Mouse (Mus musculus) heart, postnatal 25 days (tissue): ENCODE measurements at regions not wholly inside any gene's neighbourhood (a gene's known extent, or its start where the extent isn't known, plus 50 kb on each side); places are given as distances from the start of the nearest gene placed in this dataset.

Source experiments
- DNase-seq: peaks from one replicate; pipeline ENCODE4 v3.0.0; 2022; ENCODE audit warnings: low spot score
- intact Hi-C: fragments of 180-260 bp; cut with DNase I; formaldehyde crosslinking; loops from one replicate; pipeline ENCODE4 v1.15.1; 2025

DNA sequence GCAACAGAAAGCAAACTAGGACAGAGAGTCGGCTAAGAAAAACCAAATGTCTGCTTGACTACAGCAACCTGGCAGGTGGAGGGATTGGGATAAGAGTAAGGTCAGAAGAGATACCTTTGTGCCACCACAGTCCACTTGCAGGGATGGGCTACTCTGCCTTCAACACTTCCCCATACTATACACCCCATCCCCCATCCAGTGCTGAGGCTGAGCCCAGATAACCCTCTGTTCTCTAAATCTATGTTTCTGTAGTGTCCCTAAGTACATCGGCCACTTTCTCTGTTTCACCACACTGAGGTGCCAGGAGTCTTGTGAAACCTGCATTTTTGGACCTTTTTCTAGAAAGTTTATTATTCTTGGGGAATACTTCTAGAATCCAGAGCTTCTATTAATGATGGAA, 196.3 kb upstream of the Kbtbd8 start:
- DNase-seq, result no peak
- intact Hi-C loops, result no loop called here

DNA sequence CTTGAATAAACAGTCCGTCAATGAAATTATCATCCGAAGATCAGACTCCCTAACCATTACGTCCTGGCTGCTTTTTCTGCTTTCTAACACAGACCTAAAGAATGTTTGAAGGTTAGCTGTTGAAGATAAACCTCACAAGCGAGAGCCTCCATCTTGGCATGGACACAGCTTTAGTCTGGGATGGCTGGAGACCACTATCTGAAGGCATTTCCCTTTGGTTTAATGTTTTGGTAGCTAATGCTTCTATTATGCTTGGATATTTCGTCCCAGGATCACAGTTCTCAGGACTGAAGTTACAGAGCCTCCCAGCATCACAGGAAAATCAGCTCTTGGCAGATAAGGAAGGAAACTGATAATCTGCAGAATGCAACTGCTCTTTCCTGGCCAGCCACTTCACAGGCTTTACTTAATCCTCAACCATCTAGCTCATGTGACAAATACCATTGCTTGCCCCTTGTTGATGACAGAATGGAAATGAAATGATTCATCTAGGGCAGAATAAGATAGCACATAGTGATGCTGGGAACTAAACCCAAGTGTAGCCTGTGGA, 197.8 kb upstream of the Kbtbd8 start:
- intact Hi-C loops, result no loop called here
- DNase-seq, result no peak

- DNase-seq, result peak; percentile 62
- intact Hi-C loops, result no loop called here
Observed at GRCm38 (mm10) chr6:94915842-94916620, 201.0 kb upstream of the Kbtbd8 start.

DNA sequence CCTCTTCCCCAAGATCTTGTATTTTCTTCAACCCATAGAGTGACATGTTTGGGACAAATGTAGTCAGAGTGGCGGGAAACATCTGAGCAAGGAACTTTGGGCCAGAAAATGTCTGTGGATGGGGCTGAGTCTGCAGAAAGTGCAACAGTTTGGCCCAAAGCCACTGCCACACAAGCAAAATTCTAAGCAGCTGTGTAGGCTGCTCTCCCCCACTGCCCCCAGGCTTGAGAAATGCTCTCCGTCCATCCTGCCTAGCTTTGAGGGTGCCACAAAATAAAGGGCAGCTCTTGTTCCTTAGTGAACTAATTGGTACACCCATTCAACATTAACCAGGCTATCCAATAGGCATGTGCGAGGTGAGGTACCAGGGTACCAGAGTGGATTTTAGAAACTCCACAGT, 205.2 kb upstream of the Kbtbd8 start:
- intact Hi-C loops, result no loop called here
- no peak for DNase-seq

DNA sequence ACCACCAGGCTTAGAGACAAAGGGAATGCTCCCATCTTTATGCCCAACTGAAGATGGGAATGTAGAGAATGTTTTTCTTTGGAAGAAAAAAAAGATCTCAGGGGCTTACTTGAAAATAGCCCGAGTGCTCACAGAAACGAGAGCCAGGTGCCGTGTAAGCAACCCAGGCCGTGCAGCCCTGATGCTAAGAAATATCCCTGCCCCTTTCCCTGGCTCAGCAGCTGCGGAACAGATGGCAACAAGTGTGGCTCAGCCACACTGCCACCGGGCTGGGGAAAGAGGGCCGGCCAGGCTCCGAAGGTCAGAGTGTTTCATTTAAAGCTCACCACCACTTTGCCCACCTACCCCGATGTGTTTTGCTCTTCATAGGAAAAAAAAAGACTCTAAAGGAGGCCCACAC, 205.7 kb upstream of the Kbtbd8 start:
- no peak for DNase-seq
- intact Hi-C loops, result no loop called here

DNA sequence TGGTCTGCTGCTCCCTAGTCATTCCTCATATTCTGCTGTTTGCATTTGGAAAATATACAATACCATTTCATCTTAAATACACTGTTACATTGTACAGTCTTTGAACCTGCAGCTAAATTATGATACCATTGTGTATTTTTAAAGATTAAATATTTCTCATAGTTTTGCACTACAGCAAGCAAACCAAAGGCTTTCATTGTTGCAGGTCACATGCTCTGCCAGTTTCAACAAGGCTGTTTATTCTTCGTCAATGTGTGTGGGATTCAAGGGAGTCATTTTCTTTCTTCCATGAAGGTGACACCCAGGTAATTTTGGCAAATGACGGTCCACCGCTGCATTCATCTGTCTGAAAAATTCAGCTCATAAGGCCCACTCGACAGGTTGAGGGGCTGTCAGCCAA, 200.9 kb upstream of the Lrig1 start:
- no peak for DNase-seq
- intact Hi-C loops, result no loop called here

DNA sequence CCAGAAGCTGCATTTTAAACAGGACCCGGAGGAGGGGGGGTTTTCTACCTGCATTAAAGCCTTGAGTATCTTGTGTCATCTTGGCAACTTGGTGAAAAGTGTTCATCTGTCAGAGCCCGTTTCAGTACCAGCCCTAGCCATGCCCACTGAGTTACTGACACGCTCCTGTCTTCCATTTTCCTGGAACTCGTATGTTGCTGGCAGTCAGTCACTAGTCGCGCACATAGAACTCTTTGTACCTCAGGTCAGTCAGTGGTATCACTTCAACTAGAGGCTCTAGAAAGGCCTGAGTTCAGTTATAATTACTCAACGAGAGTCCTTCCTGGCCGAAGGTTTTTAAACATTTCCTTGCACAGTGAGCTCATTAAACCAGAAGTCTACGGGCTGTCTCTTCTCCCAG, 198.9 kb upstream of the Lrig1 start:
- intact Hi-C loops, result no loop called here
- DNase-seq, result no peak

DNA sequence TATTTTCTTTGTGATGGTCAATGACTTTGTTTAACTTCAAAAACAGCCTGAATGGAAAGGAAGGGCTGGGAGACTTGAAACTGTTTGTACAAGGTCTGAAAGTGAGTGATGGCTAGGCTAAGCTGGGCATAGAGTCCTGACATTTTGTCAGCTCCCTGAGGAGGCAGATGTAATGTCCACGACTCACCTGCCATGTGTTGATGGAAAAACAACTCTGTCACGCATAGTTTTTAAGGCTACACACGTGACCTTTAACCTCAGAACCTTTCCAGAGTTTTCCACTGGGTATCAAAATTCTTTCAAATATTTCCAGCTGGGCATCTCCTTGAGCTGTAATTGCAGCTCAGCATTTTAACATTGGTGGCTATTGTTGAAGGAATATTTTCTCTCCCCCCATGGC, 190.2 kb upstream of the Lrig1 start:
- DNase-seq, result no peak
- intact Hi-C loops, result no loop called here

GRCm38 (mm10) chr6:94889271-94889670, 189.3 kb upstream of the Lrig1 start:
- intact Hi-C loops, result no loop called here
- DNase-seq, result no peak

GRCm38 (mm10) chr6:94881139-94881538, 181.2 kb upstream of the Lrig1 start:
- no peak for DNase-seq
- intact Hi-C loops, result no loop called here

GRCm38 (mm10) chr6:94875841-94876240, 175.9 kb upstream of the Lrig1 start:
- intact Hi-C loops, result no loop called here
- no peak for DNase-seq

GRCm38 (mm10) chr6:94875065-94875464, 175.1 kb upstream of the Lrig1 start:
- intact Hi-C loops, result no loop called here
- DNase-seq, result no peak

DNA sequence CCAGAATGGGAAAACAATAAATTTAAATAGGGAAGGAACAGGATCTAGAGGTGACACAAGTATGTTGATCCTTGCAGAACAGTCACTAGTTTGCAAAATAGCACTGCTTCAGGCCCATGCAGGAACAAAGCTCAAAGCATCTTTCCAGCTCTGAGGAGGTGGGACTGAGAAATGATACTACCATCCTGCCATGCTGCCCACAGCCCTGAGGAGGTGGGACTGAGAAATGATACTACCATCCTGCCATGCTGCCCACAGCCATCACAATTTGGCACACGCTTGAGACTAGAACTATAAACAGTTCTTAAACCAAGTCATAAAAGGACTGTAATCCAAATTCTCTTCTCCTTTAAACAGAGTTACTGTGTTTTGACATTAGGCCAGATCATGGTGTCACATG, 174.5 kb upstream of the Lrig1 start:
- no peak for DNase-seq
- intact Hi-C loops, result no loop called here

- intact Hi-C loops, result no loop called here
- DNase-seq, result no peak
Observed at GRCm38 (mm10) chr6:94867952-94868351, 168.0 kb upstream of the Lrig1 start.

DNA sequence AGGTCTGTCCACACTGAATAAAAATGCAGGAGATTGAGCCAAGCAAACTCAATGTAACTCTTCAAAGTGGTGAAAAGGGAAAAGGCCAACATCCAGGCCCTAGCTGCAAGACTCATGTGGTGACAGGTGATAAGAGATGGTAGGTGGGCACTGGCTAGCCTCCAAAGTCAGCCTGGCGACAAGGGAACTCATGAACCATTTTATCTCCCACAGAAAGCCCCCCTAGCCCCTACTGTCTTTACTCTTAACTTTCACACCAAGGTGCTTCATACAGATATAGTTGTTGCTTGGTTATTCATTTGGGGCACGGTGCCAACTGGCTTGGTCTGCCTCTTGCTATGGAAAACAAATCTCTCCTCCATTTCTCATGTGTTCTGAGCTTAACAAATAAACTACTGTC, 165.5 kb upstream of the Lrig1 start:
- DNase-seq, result no peak
- intact Hi-C loops, result no loop called here

GRCm38 (mm10) chr6:94858121-94858621, 158.2 kb upstream of the Lrig1 start:
- no peak for DNase-seq
- intact Hi-C loops, result no loop called here

GRCm38 (mm10) chr6:94850121-94850520, 150.2 kb upstream of the Lrig1 start:
- intact Hi-C loops, result no loop called here
- no peak for DNase-seq

DNA sequence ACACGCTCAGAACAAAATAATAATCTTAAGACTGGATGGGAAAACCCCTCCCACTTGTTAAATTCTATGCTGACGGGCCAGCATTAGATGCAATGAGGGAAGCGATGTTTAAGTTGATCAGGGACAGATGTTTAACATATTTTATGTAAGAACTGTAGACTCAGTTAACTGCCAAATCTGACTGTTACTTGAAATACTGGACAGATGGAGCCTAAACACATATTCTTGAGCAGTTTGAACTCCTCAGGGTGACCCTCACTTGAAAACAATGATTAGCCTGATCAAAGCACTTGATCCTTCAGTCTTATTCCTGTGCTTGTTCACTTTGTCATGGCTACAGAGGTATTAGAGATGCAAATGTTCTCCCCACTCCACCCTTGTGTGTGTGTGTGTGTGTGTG, 149.6 kb upstream of the Lrig1 start:
- no peak for DNase-seq
- intact Hi-C loops, result no loop called here

DNA sequence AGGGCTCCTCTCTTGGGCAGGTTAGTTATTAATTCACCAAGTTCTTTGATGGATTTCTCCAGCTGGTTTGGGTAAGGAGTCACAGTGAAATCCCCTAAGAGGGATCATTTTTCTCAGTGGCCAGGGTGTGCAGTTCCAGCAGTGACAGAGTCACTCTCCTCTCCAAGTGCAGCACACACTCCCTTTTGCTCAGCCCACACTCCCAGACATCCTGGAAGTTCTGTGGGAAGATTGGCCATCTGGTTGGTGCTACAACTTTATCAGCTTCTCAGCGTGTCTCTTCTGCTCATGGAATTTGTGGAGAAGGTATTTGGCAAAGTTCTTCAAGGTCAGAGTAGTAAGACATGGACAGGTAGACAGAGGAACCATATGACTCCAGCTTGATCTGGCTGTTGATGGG, 148.5 kb upstream of the Lrig1 start:
- no peak for DNase-seq
- intact Hi-C loops, result no loop called here

DNA sequence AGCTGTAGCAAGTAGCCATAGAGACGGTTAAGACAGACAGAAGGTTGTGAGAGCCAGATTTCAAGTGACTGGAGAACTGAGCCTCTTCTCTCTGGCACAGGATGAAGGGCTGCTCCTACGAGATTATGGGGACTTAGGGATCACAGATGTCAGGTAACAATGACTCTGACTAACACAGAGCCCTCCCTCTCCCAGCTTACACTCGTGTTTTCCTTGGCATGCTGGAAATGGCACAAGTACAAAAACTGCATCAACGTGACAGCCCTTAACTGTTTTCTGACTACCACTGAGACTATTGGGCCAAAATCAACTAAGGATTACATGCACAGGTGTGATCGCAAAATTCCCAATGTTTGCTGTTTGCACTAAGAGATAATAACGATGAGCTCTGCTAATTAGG, 145.9 kb upstream of the Lrig1 start:
- DNase-seq, result no peak
- intact Hi-C loops, result no loop called here

DNA sequence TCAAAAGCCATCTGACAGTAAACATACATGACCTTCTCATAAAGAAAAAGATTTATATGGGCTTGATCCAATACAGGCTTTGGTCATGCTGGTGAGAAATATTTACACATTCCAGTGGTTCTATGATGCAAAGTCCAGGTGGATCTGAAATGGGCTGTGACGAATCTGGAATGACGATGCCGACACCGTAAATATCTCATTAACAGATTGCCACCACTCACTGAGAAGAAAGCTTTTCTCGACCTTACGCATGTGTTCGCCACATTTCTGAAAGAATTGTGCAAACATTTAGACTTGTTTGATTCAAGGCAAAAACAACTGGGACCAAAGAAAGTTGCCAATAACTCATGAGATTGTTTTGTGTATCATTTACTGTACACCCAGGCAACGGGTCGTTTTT, 142.9 kb upstream of the Lrig1 start:
- intact Hi-C loops, result no loop called here
- no peak for DNase-seq

DNA sequence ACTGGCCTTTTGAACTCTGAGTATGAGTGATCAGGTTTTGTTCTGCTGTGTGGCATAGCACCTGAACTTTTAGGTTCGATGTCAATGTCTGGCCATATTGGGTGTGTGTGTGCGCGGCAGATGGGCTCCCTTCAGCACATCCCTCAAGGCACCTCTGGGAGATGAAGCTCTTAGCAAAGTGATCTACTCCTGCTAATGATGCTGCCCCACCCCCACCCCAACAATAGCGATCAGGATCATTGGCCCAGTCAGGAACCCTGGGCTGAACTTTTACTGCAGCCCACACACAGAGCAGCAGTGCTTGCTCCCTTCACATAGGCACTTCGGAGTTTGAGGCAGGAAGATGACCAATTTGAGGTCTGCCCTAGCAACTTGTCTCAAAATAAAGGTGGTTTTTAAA, 141.9 kb upstream of the Lrig1 start:
- DNase-seq, result no peak
- intact Hi-C loops, result no loop called here
